Mouse (Mus musculus) embryonic facial prominence, embryonic 15.5 days (tissue): ENCODE measurements at regions not wholly inside any gene's neighbourhood (a gene's known extent, or its start where the extent isn't known, plus 50 kb on each side); places are given as distances from the start of the nearest gene placed in this dataset.

ENCODE experiments used
- ATAC-seq: fragments of 200-750 bp; cut with Nextera tagmentation; 2 replicates; pipeline ENCODE4 v1.8.0; 2017; ENCODE audit warnings: low read depth, moderate TSS enrichment; ENCODE audit not compliant: insufficient number of reproducible peaks, low FRiP score, low TSS enrichment
- H3K27ac ChIP-seq: fragments of 300-500 bp; sonication (generic); replicated peaks from 2 replicates; pipeline ENCODE4 v1.5.1; 2015; ENCODE audit warnings: mild to moderate bottlenecking, inconsistent platforms
- H3K27me3 ChIP-seq: fragments of 300-500 bp; sonication (generic); 2 replicates; pipeline ENCODE4 v1.6.1; 2015; ENCODE audit warnings: inconsistent platforms
- H3K36me3 ChIP-seq: fragments of 300-500 bp; sonication (generic); 2 replicates; pipeline ENCODE4 v1.6.1; 2015; ENCODE audit warnings: mild to moderate bottlenecking, inconsistent platforms
- H3K4me1 ChIP-seq: fragments of 300-500 bp; sonication (generic); 2 replicates; pipeline ENCODE4 v1.6.1; 2015; ENCODE audit warnings: inconsistent platforms
- H3K4me2 ChIP-seq: fragments of 300-500 bp; sonication (generic); replicated peaks from 2 replicates; pipeline ENCODE4 v1.6.1; 2015; ENCODE audit warnings: mild to moderate bottlenecking, inconsistent platforms
- H3K4me3 ChIP-seq: fragments of 300-500 bp; sonication (generic); replicated peaks from 2 replicates; pipeline ENCODE4 v1.5.1; 2015; ENCODE audit warnings: mild to moderate bottlenecking, inconsistent platforms
- H3K9ac ChIP-seq: fragments of 300-500 bp; sonication (generic); 2 replicates; pipeline ENCODE4 v1.6.1; 2015; ENCODE audit warnings: inconsistent platforms
- H3K9me3 ChIP-seq: fragments of 300-500 bp; sonication (generic); replicated peaks from 2 replicates; pipeline ENCODE4 v1.6.1; 2016; ENCODE audit warnings: inconsistent platforms
- WGBS: fragments of 180-500 bp; shearing (Covaris S2); methylation state at CpG from one replicate; pipeline ENCODE4 v1.1.7; 2015; 5-methylcytosine and 5-hydroxymethylcytosine counted together

DNA sequence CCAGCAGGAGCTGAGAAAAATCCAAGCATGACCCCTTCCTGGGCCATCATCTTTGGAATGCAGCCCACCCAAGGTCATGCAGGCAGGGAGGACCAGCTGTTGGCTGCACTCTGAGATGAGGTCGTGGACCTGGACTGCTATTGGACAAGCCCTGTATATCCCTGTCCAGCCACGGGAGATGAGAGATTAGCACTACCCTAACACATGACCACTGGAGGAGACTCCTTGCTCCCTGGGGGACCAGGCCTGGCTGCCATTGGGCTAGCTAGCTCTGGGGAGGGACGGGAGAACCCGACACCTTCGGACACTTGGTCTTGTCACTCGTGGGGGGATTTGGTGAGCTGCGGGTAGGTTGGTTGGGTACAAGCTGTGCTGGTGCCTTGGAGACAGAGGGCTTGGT, 105.4 kb downstream of the Mn1 start:
- Histone ChIP-seq H3K27ac (no peak overlapping the region), H3K27me3 (no peaks in the 10 kb centered on the region), H3K4me3 (no peak overlapping the region), H3K4me2 (no peak overlapping the region), H3K9ac (no peak overlapping the region), H3K9me3 (no peaks in the 10 kb centered on the region), H3K36me3 (no peaks in the 10 kb centered on the region), H3K4me1 (peaks cover 10% of the 10 kb centered on the region)
- 52% methylated on average over 7 of the region's 7 CpGs for WGBS
- peak; percentile 78 for ATAC-seq

DNA sequence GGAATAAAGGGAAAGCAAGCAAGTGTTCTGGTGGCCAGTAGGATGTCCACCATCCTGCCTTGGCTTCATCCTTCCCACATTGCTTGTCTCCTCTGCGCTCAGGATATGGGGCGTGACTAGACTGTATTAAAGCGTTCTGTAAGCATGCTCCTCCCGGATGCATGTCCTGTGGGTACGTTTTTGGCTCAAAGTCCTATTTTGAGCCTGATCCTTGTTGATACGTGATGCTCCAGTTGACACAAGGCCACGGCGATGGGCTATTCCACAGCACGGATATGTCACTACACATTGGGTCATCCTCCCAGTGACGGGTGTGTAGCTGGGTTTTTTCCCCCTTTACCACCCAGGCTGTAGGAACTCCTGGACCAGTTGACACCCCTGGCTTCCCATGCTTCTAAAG, 110.6 kb downstream of the Mn1 start:
- Histone ChIP-seq H3K9me3 (no peaks in the 10 kb centered on the region), H3K36me3 (no peaks in the 10 kb centered on the region), H3K4me1 (peaks cover 23% of the 10 kb centered on the region), H3K27me3 (no peaks in the 10 kb centered on the region), H3K27ac (no peak overlapping the region), H3K4me3 (no peak overlapping the region), H3K9ac (no peak overlapping the region), H3K4me2 (no peak overlapping the region)
- WGBS = 70% methylated on average over 10 of the region's 10 CpGs
- ATAC-seq = no peak

DNA sequence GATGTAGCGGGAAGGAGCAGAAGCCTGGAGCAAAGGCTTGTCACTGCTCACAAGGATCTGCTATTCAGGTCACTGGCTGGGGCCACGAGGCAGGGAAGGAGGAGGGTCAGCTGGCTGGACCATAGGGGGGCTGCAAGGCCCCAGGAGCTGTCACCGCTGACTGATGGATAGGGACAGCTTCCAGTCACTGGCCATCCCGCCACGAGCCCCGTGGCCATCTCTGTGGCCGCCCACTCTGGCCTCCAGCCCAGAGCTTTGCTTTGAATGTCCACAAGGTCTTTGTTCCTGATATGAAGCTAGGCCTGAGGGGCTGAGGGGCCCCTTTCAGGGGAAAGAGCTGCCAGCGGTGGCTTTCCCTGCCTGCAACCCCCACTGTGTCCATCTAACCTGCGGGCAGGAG, 111.9 kb downstream of the Mn1 start:
- 29% methylated on average over 9 of the region's 9 CpGs for WGBS
- Histone ChIP-seq H3K9me3 (no peaks in the 10 kb centered on the region), H3K4me1 (peaks cover 23% of the 10 kb centered on the region), H3K4me2 (no peak overlapping the region), H3K36me3 (no peaks in the 10 kb centered on the region), H3K27ac (no peak overlapping the region), H3K4me3 (no peak overlapping the region), H3K27me3 (no peaks in the 10 kb centered on the region), H3K9ac (no peak overlapping the region)
- no peak for ATAC-seq

DNA sequence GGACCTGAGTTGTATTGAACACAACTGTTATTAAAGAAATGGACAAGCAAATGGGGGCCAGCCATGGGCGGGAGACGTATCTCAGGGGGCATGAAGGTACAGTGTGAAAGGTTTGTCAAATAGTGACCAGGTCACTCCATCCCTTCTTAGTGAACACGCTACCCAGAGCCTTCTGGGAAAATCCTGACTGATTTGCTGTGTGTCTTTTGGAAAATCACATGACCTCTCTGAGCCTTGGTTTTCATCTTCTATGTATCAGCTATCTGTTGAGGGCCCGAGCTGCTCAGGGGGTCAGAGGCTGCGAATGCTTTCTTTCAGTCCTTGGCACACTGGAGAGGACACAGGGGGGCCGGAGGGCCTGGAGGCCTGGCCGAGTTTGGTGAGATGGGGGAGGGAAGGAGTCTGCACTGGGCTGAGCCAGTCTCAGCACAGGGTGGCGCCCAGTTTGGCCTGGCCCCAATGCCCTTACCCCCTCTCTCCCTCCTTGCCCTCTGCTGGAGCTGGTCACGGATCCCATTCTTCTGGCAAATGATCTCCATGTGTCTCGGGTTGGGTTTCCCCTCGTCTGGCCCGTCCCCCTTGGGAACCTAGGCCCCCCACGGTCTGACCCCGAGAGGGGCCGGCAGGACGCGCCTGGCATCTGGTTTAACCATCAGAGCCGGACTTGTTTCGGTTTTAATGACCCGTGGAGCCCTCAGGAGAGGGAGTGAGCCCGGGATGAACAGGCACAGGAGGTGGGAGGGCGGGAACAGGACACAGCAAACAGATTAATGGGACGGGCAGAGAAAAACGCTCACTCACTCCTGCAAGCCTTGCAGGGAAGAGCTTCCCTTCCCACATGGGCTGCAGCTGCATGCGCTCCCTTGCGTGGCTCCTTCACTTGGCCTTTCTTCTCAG, 113.7 kb downstream of the Mn1 start:
- ATAC-seq = 0 out of 2 replicates have a peak, but pooled peaks have one; percentile 44
- WGBS = 17% methylated on average over 26 of the region's 26 CpGs
- peak overlapping the region; percentile 46 for H3K4me2 ChIP-seq
- H3K4me3 ChIP-seq = peak overlapping the region; percentile 22; the same call in 1 of the 2 replicates
- no peaks in the 10 kb centered on the region for H3K27me3 ChIP-seq
- peaks cover 26% of the 10 kb centered on the region for H3K4me1 ChIP-seq
- no peak overlapping the region for H3K9ac ChIP-seq
- H3K27ac ChIP-seq = peak overlapping the region; percentile 59
- no peaks in the 10 kb centered on the region for H3K9me3 ChIP-seq
- no peaks in the 10 kb centered on the region for H3K36me3 ChIP-seq

DNA sequence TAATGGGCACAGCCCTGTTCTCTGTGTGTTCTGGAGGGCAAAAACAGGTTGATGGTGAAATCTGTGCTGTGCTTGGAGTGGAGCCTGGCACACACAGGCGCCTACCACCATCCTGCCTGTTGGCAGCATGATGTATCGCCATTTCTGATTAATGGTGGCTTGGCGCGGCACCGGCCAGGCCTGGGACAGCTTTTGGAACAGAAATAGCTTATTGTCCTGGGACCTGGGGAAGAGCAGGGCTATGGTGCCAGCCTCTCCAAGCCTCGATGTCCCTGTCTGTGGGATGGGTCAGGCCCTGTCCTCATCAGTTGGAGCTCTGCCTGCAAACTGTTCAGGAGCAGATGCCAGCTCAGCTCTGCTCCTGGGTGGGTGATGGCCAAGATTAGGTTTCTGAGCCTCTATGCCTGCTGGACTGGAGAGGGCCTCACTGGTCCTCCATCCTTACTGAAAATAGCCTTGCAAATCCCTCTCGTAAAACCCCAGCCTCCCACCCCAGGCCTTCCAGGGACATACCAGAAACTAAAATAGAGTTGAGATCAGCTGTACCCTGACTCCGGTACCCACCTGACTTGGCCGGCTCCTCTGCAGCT, 115.4 kb downstream of the Mn1 start:
- no peaks in the 10 kb centered on the region for H3K27me3 ChIP-seq
- peaks cover 26% of the 10 kb centered on the region for H3K4me1 ChIP-seq
- H3K9ac ChIP-seq = no peak overlapping the region
- no peak overlapping the region for H3K27ac ChIP-seq
- H3K9me3 ChIP-seq = no peaks in the 10 kb centered on the region
- no peak overlapping the region for H3K4me3 ChIP-seq
- no peak overlapping the region for H3K4me2 ChIP-seq
- ATAC-seq = no peak
- H3K36me3 ChIP-seq = no peaks in the 10 kb centered on the region
- WGBS = 84% methylated on average over 9 of the region's 9 CpGs

DNA sequence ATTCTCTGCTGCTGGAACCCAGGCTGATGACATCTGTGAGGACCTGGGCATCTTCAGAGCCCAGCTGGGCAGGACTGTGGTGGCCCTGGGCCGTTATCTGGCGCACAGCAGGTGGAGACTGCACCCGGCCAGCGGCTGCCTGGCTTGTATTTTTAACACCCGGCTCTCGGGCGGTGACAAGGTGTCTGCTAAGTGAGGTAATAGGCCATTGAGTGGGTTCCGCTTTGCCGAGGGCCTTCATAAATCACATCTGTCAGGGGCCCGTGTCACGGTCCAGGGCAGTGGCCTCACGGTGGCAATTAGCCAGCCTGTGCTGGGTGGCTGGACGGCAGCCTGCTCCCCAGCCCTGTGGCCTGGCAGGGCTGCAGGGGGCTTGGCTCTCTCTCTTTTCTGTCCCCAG, 118.8 kb downstream of the Mn1 start:
- WGBS = 47% methylated on average over 13 of the region's 13 CpGs

DNA sequence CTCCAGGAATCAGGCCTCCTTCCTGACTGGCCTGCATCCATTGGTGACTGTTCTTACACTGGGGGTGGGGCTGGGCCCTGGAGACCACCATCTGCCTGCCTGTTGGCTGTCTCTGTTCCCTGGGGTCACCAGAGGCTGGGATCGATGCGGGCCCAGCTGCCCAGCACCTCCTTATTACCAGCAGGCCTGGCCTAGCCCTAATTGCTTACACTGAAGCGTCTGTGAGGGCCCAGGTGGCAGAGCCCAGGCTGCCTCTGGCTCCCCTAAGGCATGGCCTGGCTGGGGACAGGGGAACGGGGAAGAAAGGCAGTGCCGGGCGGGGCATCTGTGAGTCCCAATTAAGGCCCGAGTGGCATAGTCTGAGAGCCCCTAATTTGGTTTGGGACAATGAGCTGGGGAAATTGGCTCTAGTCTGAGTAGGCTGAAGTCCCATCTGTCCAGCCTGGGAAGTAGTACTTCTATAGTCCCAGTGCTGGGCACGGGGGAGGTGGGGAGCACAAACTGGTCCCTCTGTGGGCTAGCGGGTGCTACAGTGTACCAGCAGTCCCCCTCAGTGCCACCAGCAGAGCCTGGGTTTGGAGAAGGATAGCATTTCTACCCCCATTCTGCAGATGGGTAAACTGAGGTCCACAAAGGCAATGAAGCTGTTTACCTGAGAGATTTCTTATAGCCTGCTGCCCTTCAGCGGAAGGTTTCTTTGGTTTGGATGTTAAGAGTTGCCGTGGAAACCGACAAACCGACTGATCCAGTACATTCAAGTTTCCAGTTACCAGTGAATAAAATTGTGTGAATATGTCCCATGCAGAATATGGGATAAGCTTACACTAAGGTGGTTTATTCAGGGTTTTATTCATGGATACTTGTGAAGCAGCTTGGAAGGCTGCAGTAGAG, 121.6 kb downstream of the Mn1 start:
- Histone ChIP-seq H3K36me3 (no peaks in the 10 kb centered on the region), H3K4me2 (no peak overlapping the region), H3K4me3 (no peak overlapping the region), H3K27ac (no peak overlapping the region), H3K27me3 (no peaks in the 10 kb centered on the region), H3K4me1 (peaks cover 13% of the 10 kb centered on the region; the same call in 1 of the 2 replicates), H3K9ac (no peak overlapping the region), H3K9me3 (no peaks in the 10 kb centered on the region)
- no peak for ATAC-seq
- 64% methylated on average over 13 of the region's 13 CpGs for WGBS

More for the DNA sequence above, 118.8 kb downstream of the Mn1 start:
- H3K27ac ChIP-seq = no peak overlapping the region
- no peak overlapping the region for H3K9ac ChIP-seq
- no peaks in the 10 kb centered on the region for H3K36me3 ChIP-seq
- peaks cover 22% of the 10 kb centered on the region for H3K4me1 ChIP-seq
- H3K9me3 ChIP-seq = no peaks in the 10 kb centered on the region
- no peak for ATAC-seq
- H3K4me3 ChIP-seq = no peak overlapping the region
- H3K4me2 ChIP-seq = no peak overlapping the region
- H3K27me3 ChIP-seq = no peaks in the 10 kb centered on the region

DNA sequence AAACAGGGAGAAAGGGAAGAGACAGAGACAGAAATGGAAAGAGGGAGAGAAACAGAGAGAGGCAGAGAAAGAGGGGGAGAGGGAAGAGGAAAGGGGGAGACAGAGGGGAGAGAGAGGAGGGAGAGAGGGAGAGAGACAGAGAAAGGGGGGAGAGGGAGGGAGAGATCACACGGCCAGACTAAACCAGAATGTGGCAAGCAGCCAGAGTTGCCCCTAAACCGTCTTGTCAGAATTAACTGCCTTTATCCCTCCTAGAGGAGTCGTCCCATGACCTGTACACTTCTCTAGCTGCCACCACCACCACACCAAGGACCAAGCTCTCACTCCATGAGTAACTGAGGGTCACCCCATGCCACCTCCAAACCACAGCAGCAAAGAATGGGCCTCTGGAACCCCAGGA, 123.3 kb downstream of the Mn1 start:
- H3K4me3 ChIP-seq = no peak overlapping the region
- H3K27ac ChIP-seq = no peak overlapping the region
- H3K9me3 ChIP-seq = no peaks in the 10 kb centered on the region
- H3K36me3 ChIP-seq = no peaks in the 10 kb centered on the region
- H3K4me1 ChIP-seq = peaks cover 12% of the 10 kb centered on the region; the same call in 1 of the 2 replicates
- no peak for ATAC-seq
- H3K9ac ChIP-seq = no peak overlapping the region
- no peaks in the 10 kb centered on the region for H3K27me3 ChIP-seq
- H3K4me2 ChIP-seq = no peak overlapping the region
- 0% methylated on average over 3 of the region's 3 CpGs for WGBS

DNA sequence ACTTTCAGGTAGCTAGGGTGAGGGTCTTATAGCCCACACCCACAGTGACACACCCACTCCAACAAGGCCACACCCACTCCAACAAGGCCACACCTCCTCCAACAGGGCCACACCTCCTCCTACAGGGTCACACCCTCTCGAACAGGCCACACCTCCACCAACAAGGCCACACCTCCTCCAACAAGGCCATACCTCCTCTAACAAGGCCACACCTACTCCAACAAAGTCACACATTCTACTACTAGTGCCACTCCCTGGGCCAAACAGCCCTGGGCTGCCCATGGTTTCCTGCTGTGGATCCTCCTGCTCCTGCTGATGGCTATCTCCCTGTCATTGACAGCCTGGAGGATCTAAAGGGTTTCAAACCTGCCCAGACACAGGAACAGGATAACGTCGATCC, 124.9 kb downstream of the Mn1 start:
- H3K4me1 ChIP-seq = peaks cover 9% of the 10 kb centered on the region; the same call in 1 of the 2 replicates
- H3K27ac ChIP-seq = no peak overlapping the region
- no peak overlapping the region for H3K9ac ChIP-seq
- no peaks in the 10 kb centered on the region for H3K27me3 ChIP-seq
- 84% methylated on average over 3 of the region's 3 CpGs for WGBS
- no peaks in the 10 kb centered on the region for H3K9me3 ChIP-seq
- no peak for ATAC-seq
- no peaks in the 10 kb centered on the region for H3K36me3 ChIP-seq
- no peak overlapping the region for H3K4me3 ChIP-seq
- H3K4me2 ChIP-seq = no peak overlapping the region

DNA sequence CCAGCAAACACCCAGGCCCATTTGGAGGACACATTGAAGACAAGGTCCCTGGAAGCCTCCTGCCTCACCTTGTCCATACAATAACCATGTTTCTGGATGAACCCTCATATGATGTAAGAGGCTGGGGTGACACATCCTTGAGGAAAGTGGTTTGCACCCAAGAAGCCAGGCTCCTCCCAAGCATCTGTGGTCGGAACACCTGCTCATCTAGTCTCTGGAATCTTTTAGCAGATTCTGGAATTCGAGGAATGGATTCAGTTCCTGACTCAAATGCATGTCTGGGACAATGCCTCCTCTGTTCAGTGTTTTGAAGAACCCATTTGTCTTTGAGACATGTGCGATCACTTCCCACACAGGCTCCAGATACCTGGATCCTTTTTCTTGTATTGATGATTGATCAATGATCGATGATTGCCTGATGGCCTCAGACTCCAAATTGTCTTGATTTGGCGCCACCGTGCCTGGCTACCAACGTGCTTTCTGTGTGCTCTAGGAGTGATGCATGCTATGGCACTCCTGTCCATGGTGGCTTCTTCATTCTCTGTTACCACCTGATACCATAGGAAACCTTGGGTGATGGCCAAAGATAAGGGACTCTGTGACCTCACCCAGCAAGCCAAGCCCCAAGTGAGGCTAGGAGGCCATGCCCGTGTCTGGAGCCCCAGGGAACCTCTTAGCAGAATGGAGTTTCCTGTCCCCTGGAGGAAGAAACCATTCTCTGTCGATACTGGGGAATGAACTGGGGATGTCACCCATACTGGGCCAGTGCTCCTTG, 126.7 kb downstream of the Mn1 start:
- no peak overlapping the region for H3K27ac ChIP-seq
- H3K4me2 ChIP-seq = no peak overlapping the region
- H3K4me1 ChIP-seq = 0 out of 2 replicates have a peak, but pooled peaks cover 3% of the 10 kb centered on the region
- H3K27me3 ChIP-seq = no peaks in the 10 kb centered on the region
- no peak overlapping the region for H3K4me3 ChIP-seq
- 73% methylated on average over 9 of the region's 9 CpGs for WGBS
- ATAC-seq = no peak
- H3K9me3 ChIP-seq = no peaks in the 10 kb centered on the region
- no peak overlapping the region for H3K9ac ChIP-seq
- no peaks in the 10 kb centered on the region for H3K36me3 ChIP-seq
